Mouse (Mus musculus): ENCODE measurements around the gene Olfr456. TPM values are rescaled to one million over a fixed set of nuclear protein-coding genes. Genes with fewer than 3 reads are reported as not detected.
A peak's percentile ranks its signal among the peaks of the same experiment; 100 is the strongest.

Gene Olfr456
- polyA plus RNA-seq, 1 experiment from 2014 or later = 0.33 TPM

- H3K36me3 ChIP-seq (ENCODE audit: insufficient read depth, low read length) = no peaks in the 10 kb centered on the region
- no peak overlapping the region for H3K4me3 ChIP-seq (ENCODE audit: low read depth, low read length)
- DNase-seq (ENCODE audit: low spot score) (no peak), ATAC-seq (no peak)
- H3K9ac ChIP-seq (replicated peaks; ENCODE audit: low read depth) = no peak overlapping the region
- no peaks in the 10 kb centered on the region for H3K27me3 ChIP-seq (replicated peaks; ENCODE audit: insufficient read depth, low read length)
- TF ChIP-seq CTCF (IDR thresholded peaks at IDR 0.05) (no peak), EP300 (IDR thresholded peaks at IDR 0.05) (no peak)
- 86% methylated on average over 4 of the region's 4 CpGs for WGBS
- H3K27ac ChIP-seq (ENCODE audit: low read length) = no peak overlapping the region
- no peaks in the 10 kb centered on the region for H3K4me1 ChIP-seq (ENCODE audit: insufficient read depth, low read depth, low read length)
- no peaks in the 10 kb centered on the region for H3K9me3 ChIP-seq (ENCODE audit: low read length)
- no peak overlapping the region for H3K4me2 ChIP-seq (replicated peaks; ENCODE audit: low read depth, low read length)
These were observed 16.5 kb downstream of the Olfr456 start for GRCm38 (mm10) chr6:42470542-42470941.

- H3K9me3 ChIP-seq (ENCODE audit: low read length) = no peaks in the 10 kb centered on the region
- no peaks in the 10 kb centered on the region for H3K27me3 ChIP-seq (replicated peaks; ENCODE audit: insufficient read depth, low read length)
- H3K9ac ChIP-seq (replicated peaks; ENCODE audit: low read depth) = no peak within 1 kb of the TSS
- ATAC-seq (no peak), DNase-seq (ENCODE audit: low spot score) (no peak)
- TF ChIP-seq EP300 (IDR thresholded peaks at IDR 0.05) (no peak), CTCF (IDR thresholded peaks at IDR 0.05) (no peak)
- H3K36me3 ChIP-seq (ENCODE audit: insufficient read depth, low read length) = no peaks in the 10 kb centered on the region
- WGBS = 68% methylated on average over 1 of the region's 1 CpGs
- H3K4me1 ChIP-seq (ENCODE audit: insufficient read depth, low read depth, low read length) = no peaks in the 10 kb centered on the region
- H3K4me3 ChIP-seq (ENCODE audit: low read depth, low read length) = no peak within 1 kb of the TSS
- no peak within 1 kb of the TSS for H3K27ac ChIP-seq (ENCODE audit: low read length)
- H3K4me2 ChIP-seq (replicated peaks; ENCODE audit: low read depth, low read length) = no peak within 1 kb of the TSS
These were observed 21.9 kb downstream of the Olfr456 start, which contains the start of gene Olfr458 for GRCm38 (mm10) chr6:42465096-42465495. TSS of gene Olfr458 (minus strand) at chr6:42465196.

- WGBS = 75% methylated on average over 2 of the region's 2 CpGs
- ATAC-seq = no peak
- no peak overlapping the region for H3K4me3 ChIP-seq (ENCODE audit: low read depth, low read length)
- no peak for DNase-seq (ENCODE audit: low spot score)
- H3K36me3 ChIP-seq (ENCODE audit: insufficient read depth, low read length) = no peaks in the 10 kb centered on the region
- H3K4me1 ChIP-seq (ENCODE audit: insufficient read depth, low read depth, low read length) = no peaks in the 10 kb centered on the region
- H3K27me3 ChIP-seq (replicated peaks; ENCODE audit: insufficient read depth, low read length) = no peaks in the 10 kb centered on the region
- no peak overlapping the region for H3K9ac ChIP-seq (replicated peaks; ENCODE audit: low read depth)
- H3K4me2 ChIP-seq (replicated peaks; ENCODE audit: low read depth, low read length) = no peak overlapping the region
- no peak overlapping the region for H3K27ac ChIP-seq (ENCODE audit: low read length)
- no peaks in the 10 kb centered on the region for H3K9me3 ChIP-seq (ENCODE audit: low read length)
- TF ChIP-seq CTCF (IDR thresholded peaks at IDR 0.05) = no peak
- no peak for TF ChIP-seq EP300 (IDR thresholded peaks at IDR 0.05)
These were observed 39.6 kb downstream of the Olfr456 start for GRCm38 (mm10) chr6:42447381-42447780.

DNA sequence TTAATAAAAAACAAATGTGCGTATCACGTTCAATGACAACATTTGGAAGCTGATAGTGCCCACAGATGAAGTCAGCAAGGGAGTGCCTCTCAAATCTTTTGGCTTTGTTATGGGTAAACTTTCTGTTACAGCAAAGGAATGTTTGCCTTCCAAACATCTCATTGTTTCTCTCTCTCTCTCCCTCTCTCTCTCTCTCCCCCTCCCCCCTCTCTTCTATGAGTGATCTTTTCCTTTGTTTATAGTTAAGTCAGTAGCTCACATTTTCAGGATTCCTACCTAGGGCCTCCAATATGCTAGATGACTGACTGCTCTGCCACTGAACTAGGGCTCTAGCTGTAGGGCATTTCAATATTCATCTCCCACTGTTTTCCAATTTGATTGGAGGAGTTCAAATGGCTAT lies 42.5 kb downstream of the Olfr456 start:
- no peaks in the 10 kb centered on the region for H3K9me3 ChIP-seq (ENCODE audit: low read length)
- H3K4me2 ChIP-seq (replicated peaks; ENCODE audit: low read depth, low read length) = no peak overlapping the region
- TF ChIP-seq CTCF (IDR thresholded peaks at IDR 0.05) = no peak
- TF ChIP-seq EP300 (IDR thresholded peaks at IDR 0.05) = no peak
- 36% methylated on average over 2 of the region's 2 CpGs for WGBS
- H3K4me1 ChIP-seq (ENCODE audit: insufficient read depth, low read depth, low read length) = no peaks in the 10 kb centered on the region
- ATAC-seq (no peak), DNase-seq (ENCODE audit: low spot score) (no peak)
- no peaks in the 10 kb centered on the region for H3K36me3 ChIP-seq (ENCODE audit: insufficient read depth, low read length)
- no peak overlapping the region for H3K27ac ChIP-seq (ENCODE audit: low read length)
- H3K9ac ChIP-seq (replicated peaks; ENCODE audit: low read depth) = no peak overlapping the region
- H3K27me3 ChIP-seq (replicated peaks; ENCODE audit: insufficient read depth, low read length) = no peaks in the 10 kb centered on the region
- no peak overlapping the region for H3K4me3 ChIP-seq (ENCODE audit: low read depth, low read length)

- no peak overlapping the region for H3K4me2 ChIP-seq (replicated peaks; ENCODE audit: low read depth, low read length)
- no peaks in the 10 kb centered on the region for H3K4me1 ChIP-seq (ENCODE audit: insufficient read depth, low read depth, low read length)
- no peaks in the 10 kb centered on the region for H3K27me3 ChIP-seq (replicated peaks; ENCODE audit: insufficient read depth, low read length)
- no peak overlapping the region for H3K9ac ChIP-seq (replicated peaks; ENCODE audit: low read depth)
- no peaks in the 10 kb centered on the region for H3K9me3 ChIP-seq (ENCODE audit: low read length)
- WGBS = 65% methylated on average over 2 of the region's 2 CpGs
- peak; percentile 54 for ATAC-seq
- no peak for TF ChIP-seq EP300 (IDR thresholded peaks at IDR 0.05)
- TF ChIP-seq CTCF (IDR thresholded peaks at IDR 0.05) = no peak
- DNase-seq (ENCODE audit: low spot score) = peak; percentile 42
- H3K27ac ChIP-seq (ENCODE audit: low read length) = no peak overlapping the region
- no peak overlapping the region for H3K4me3 ChIP-seq (ENCODE audit: low read depth, low read length)
- no peaks in the 10 kb centered on the region for H3K36me3 ChIP-seq (ENCODE audit: insufficient read depth, low read length)
These were observed 45.6 kb downstream of the Olfr456 start for GRCm38 (mm10) chr6:42441395-42441794.

Other genes with a start within 250 kb of the Olfr456 start
- gene Gstk1, start 241.3 kb downstream of the Olfr456 start, polyA plus RNA-seq (2015; fragmentation: Nextera tagmentation; extraction: Ambion mirVana) = 94.8 and 105 TPM in 2 replicates
- gene Tmem139, start 225.2 kb downstream of the Olfr456 start, polyA plus RNA-seq (2015; fragmentation: Nextera tagmentation; extraction: Ambion mirVana) = 22.9 and 26.5 TPM in 2 replicates
- gene Casp2, start 222.2 kb downstream of the Olfr456 start, polyA plus RNA-seq (2015; fragmentation: Nextera tagmentation; extraction: Ambion mirVana) = 29.0 and 33.1 TPM in 2 replicates
- 0.05 TPM in 1 of 2 replicates, not detected in the other for gene Clcn1, start 200.5 kb downstream of the Olfr456 start, polyA plus RNA-seq (2015; fragmentation: Nextera tagmentation; extraction: Ambion mirVana)
- gene Fam131b, start 162.6 kb downstream of the Olfr456 start, polyA plus RNA-seq (2015; fragmentation: Nextera tagmentation; extraction: Ambion mirVana) = not detected in 2 replicates
- 166 and 183 TPM in 2 replicates for gene Zyx, start 137.6 kb downstream of the Olfr456 start, polyA plus RNA-seq (2015; fragmentation: Nextera tagmentation; extraction: Ambion mirVana)
- gene Epha1, start 113.9 kb downstream of the Olfr456 start, polyA plus RNA-seq (2015; fragmentation: Nextera tagmentation; extraction: Ambion mirVana) = 21.8 TPM in 2 replicates
- 0.15 TPM in 1 of 2 replicates, not detected in the other for gene Tas2r143, start 87.0 kb downstream of the Olfr456 start, polyA plus RNA-seq (2015; fragmentation: Nextera tagmentation; extraction: Ambion mirVana)
- gene Tas2r135, start 81.8 kb downstream of the Olfr456 start, polyA plus RNA-seq (2015; fragmentation: Nextera tagmentation; extraction: Ambion mirVana) = 0.18 TPM in 1 of 2 replicates, not detected in the other
- gene Tas2r126, start 52.7 kb downstream of the Olfr456 start, polyA plus RNA-seq (2015; fragmentation: Nextera tagmentation; extraction: Ambion mirVana) = not detected in 2 replicates
- 0.08 TPM in 1 of 2 replicates, not detected in the other for gene Olfr458, start 22.0 kb downstream of the Olfr456 start, polyA plus RNA-seq (2015; fragmentation: Nextera tagmentation; extraction: Ambion mirVana)
- gene Olfr457, start 10.9 kb downstream of the Olfr456 start, polyA plus RNA-seq (2015; fragmentation: Nextera tagmentation; extraction: Ambion mirVana) = 0.06 TPM in 2 replicates
- gene Olfr455, start 60.4 kb upstream of the Olfr456 start, polyA plus RNA-seq (2015; fragmentation: Nextera tagmentation; extraction: Ambion mirVana) = 0.04 and 0.13 TPM in 2 replicates
- 0.05 TPM in 1 of 2 replicates, not detected in the other for gene Tcaf3, start 110.5 kb upstream of the Olfr456 start, polyA plus RNA-seq (2015; fragmentation: Nextera tagmentation; extraction: Ambion mirVana)
- gene Tcaf2, start 158.0 kb upstream of the Olfr456 start, polyA plus RNA-seq (2015; fragmentation: Nextera tagmentation; extraction: Ambion mirVana) = 2.7 TPM in 2 replicates
- 36.9 and 41.2 TPM in 2 replicates for gene Tcaf1, start 222.9 kb upstream of the Olfr456 start, polyA plus RNA-seq (2015; fragmentation: Nextera tagmentation; extraction: Ambion mirVana)

All from lung, postnatal 0 days (tissue).